Comparison of ENCODE assay signal across 14 mouse cellular contexts in the genomic region with DNA sequence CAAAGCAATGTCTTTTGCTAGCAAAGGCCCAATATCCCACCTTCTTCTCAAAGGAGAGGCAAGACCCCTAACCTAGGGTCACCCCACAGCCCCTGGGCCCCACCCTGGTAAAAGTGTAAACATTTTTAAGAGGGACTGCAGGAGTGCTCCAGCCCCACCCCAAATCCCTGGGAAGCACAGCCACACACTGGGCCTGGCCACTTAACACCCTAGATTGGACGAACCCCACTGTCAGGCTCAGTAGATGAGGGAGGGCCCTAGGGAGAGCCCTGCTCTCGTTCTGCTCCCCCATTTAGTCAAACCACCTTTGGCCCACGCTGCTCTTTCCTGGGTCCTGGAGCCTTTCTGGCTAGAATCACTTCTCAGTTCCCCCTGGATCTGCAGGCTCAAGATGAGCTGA.
"Had no signal": no experiment of that assay in that cellular context is flagged by ENCODE, and none has a peak within 500 bp of the region (broad histone marks: within the 10 kb centered on the region; RNA-seq: fewer than 3 reads in every experiment).

No protein-coding gene starts in this region.

- H3K4me3 ChIP-seq: limb, embryonic 12.5 days had no signal

- ATAC-seq: midbrain, embryonic 16.5 days had no signal

- H3K4me2 ChIP-seq: limb, embryonic 12.5 days had no signal

- H3K9ac ChIP-seq: limb, embryonic 12.5 days; liver, embryonic 14.5 days had no signal

- H3K27me3 ChIP-seq: limb, embryonic 12.5 days had no signal

- DNase-seq: kidney, adult 9 months; kidney, postnatal 36 days; layer of hippocampus, adult 9-11 months; layer of hippocampus, postnatal 36 days; lung, adult 18-20 months; retina, postnatal 1 day; right cerebral cortex, postnatal 4 days; spleen, adult 18-20 months; thymus, adult 18-20 months; thymus, postnatal 14 days had no signal

- H3K9me3 ChIP-seq: limb, embryonic 12.5 days had no signal

- H3K36me3 ChIP-seq: limb, embryonic 12.5 days had no signal

- H3K27ac ChIP-seq: kidney, postnatal 0 days; limb, embryonic 12.5 days; liver, embryonic 14.5 days had no signal
